Mouse (Mus musculus) right cerebral cortex, adult 2 months (tissue): ENCODE measurements around the gene Entpd8.

Source experiments
- DNase-seq, 2 experiments: peaks; one replicate each; pipeline ENCODE4 v3.0.0; 2021 to 2022; ENCODE audit warnings: low spot score in 2 of 2

Entpd8 gene

GRCm38 (mm10) chr2:25080076-25080475, at the start of gene Entpd8:
TSS of gene Entpd8 (plus strand) at chr2:25080304.
- no peak for DNase-seq

- DNase-seq: no peak
Measured at GRCm38 (mm10) chr2:25034994-25035393, 45.1 kb upstream of the Entpd8 start.

GRCm38 (mm10) chr2:25040089-25040488, 40.0 kb upstream of the Entpd8 start:
- no peak for DNase-seq

GRCm38 (mm10) chr2:25050921-25051320, 29.2 kb upstream of the Entpd8 start:
- peak; percentile 39 to 64 for DNase-seq

- DNase-seq: no peak
Measured at GRCm38 (mm10) chr2:25051450-25051849, 28.7 kb upstream of the Entpd8 start.

GRCm38 (mm10) chr2:25053101-25053500, 27.0 kb upstream of the Entpd8 start:
- no peak for DNase-seq

- peak; percentile 83 to 92 for DNase-seq
Measured at GRCm38 (mm10) chr2:25054221-25055067, 25.7 kb upstream of the Entpd8 start, which contains the start of gene Nsmf. TSS of gene Nsmf (plus strand) at chr2:25054355.

- DNase-seq: peak; percentile 68 to 72
Measured at GRCm38 (mm10) chr2:25055068-25055405, 25.1 kb upstream of the Entpd8 start.

- no peak for DNase-seq
Measured at GRCm38 (mm10) chr2:25055409-25056155, 24.5 kb upstream of the Entpd8 start.

- no peak for DNase-seq
Measured at GRCm38 (mm10) chr2:25058926-25059325, 21.2 kb upstream of the Entpd8 start.

GRCm38 (mm10) chr2:25063523-25063922, 16.6 kb upstream of the Entpd8 start:
- DNase-seq: no peak

- no peak for DNase-seq
Measured at GRCm38 (mm10) chr2:25064285-25064684, 15.8 kb upstream of the Entpd8 start.

- no peak for DNase-seq
Measured at GRCm38 (mm10) chr2:25065537-25065936, 14.6 kb upstream of the Entpd8 start.

GRCm38 (mm10) chr2:25066552-25066951, 13.6 kb upstream of the Entpd8 start:
- no peak for DNase-seq

GRCm38 (mm10) chr2:25069537-25069936, 10.6 kb upstream of the Entpd8 start:
- DNase-seq: no peak

- no peak for DNase-seq
Measured at GRCm38 (mm10) chr2:25072398-25072797, 7.7 kb upstream of the Entpd8 start.

- no peak for DNase-seq
Measured at GRCm38 (mm10) chr2:25075506-25075905, 4.6 kb upstream of the Entpd8 start.

GRCm38 (mm10) chr2:25078967-25079366, 1.1 kb upstream of the Entpd8 start:
- DNase-seq: no peak

GRCm38 (mm10) chr2:25083697-25084096, 3.6 kb downstream of the Entpd8 start:
- no peak for DNase-seq

GRCm38 (mm10) chr2:25085571-25085970, 5.5 kb downstream of the Entpd8 start:
- DNase-seq: no peak

- no peak for DNase-seq
Measured at GRCm38 (mm10) chr2:25087842-25088241, 7.7 kb downstream of the Entpd8 start.

GRCm38 (mm10) chr2:25088636-25089035, 8.5 kb downstream of the Entpd8 start:
- no peak for DNase-seq

GRCm38 (mm10) chr2:25094785-25095108, 14.6 kb downstream of the Entpd8 start:
- no peak for DNase-seq
